Comparison of ENCODE assay signal across 14 mouse cellular contexts in genomic region chr9:103708514-103709173, GRCm38 (mm10). TPM values are rescaled to one million over a fixed set of nuclear protein-coding genes. Genes with fewer than 3 reads are reported as not detected.
DNase-seq lines count a peak whose midpoint lies in the region; ATAC-seq and TF ChIP-seq lines count a peak whose summit lies in the region.
"Had no signal": no experiment of that assay in that cellular context is flagged by ENCODE, and none has a peak within 500 bp of the region (broad histone marks: within the 10 kb centered on the region; RNA-seq: fewer than 3 reads in every experiment).

No protein-coding gene starts in this region.

- peaks cover 17% of the 10 kb centered on the region for H3K36me3 ChIP-seq in heart, embryonic 12.5 days
- no peaks in the 10 kb centered on the region for H3K36me3 ChIP-seq in limb, embryonic 14.5 days (ENCODE audit: control insufficient read depth, insufficient read depth, low read length)
- H3K36me3 ChIP-seq in spleen, adult 2 months (ENCODE audit: control insufficient read depth, insufficient read depth, low read length) = no peaks in the 10 kb centered on the region
- H3K36me3 ChIP-seq: stomach, embryonic 15.5 days had no signal

- TF ChIP-seq CTCF in spleen, adult 2 months (IDR thresholded peaks at IDR 0.05; ENCODE audit: extremely low read depth, insufficient read depth, insufficient read length, insufficient replicate concordance) = no peak

- H3K4me2 ChIP-seq in heart, embryonic 12.5 days = no peak overlapping the region
- no peak overlapping the region for H3K4me2 ChIP-seq in limb, embryonic 14.5 days (replicated peaks; ENCODE audit: low read depth, low read length, severe bottlenecking)
- H3K4me2 ChIP-seq: stomach, embryonic 15.5 days had no signal

- DNase-seq in heart, adult 18-20 months = no peak
- peak; percentile 26 for DNase-seq in CD4-positive helper T cell, adult 2 months (ENCODE audit: low read depth, low spot score)
- no peak for DNase-seq in limb, embryonic 14.5 days (ENCODE audit: low spot score)
- DNase-seq in spleen, adult 2 months (ENCODE audit: low read depth in 1 of 2, low spot score in 2 of 2) = peak; percentile 42 to 87
- DNase-seq in cerebellum, adult 8-10 months = no peak
- DNase-seq in retina, postnatal 1 day = no peak
- DNase-seq in adrenal gland, adult 18-20 months (ENCODE audit: low spot score in 2 of 2) = no peak
- DNase-seq: adrenal gland, adult 2 months; cerebellum, adult 9-11 months; kidney, adult 2 months; layer of hippocampus, postnatal 36 days had no signal

- H3K4me3 ChIP-seq in heart, embryonic 12.5 days = no peak overlapping the region
- no peak overlapping the region for H3K4me3 ChIP-seq in limb, embryonic 14.5 days (replicated peaks; ENCODE audit: low read length)
- H3K4me3 ChIP-seq in spleen, adult 2 months (ENCODE audit: extremely low read depth, insufficient read depth, insufficient read length) = peak overlapping the region; percentile 4; the same call in 1 of the 2 replicates
- H3K4me3 ChIP-seq: stomach, embryonic 15.5 days had no signal

- no peaks in the 10 kb centered on the region for H3K9me3 ChIP-seq in heart, embryonic 12.5 days (replicated peaks)
- H3K9me3 ChIP-seq in limb, embryonic 14.5 days (ENCODE audit: control insufficient read depth, low read length) = no peaks in the 10 kb centered on the region
- H3K9me3 ChIP-seq: stomach, embryonic 15.5 days had no signal

- ATAC-seq in heart, embryonic 12.5 days (ENCODE audit: insufficient number of reproducible peaks, low FRiP score) = no peak
- peak; percentile 47; the same call in 1 of the 2 replicates for ATAC-seq in limb, embryonic 14.5 days (ENCODE audit: low FRiP score, low read depth)

- H3K4me1 ChIP-seq in heart, embryonic 12.5 days (replicated peaks) = peaks cover 59% of the 10 kb centered on the region
- peaks cover 7% of the 10 kb centered on the region for H3K4me1 ChIP-seq in limb, embryonic 14.5 days (ENCODE audit: control insufficient read depth, insufficient read depth, low read length)
- H3K4me1 ChIP-seq in spleen, adult 2 months (ENCODE audit: control insufficient read depth, insufficient read depth, insufficient read length) = peaks cover 8% of the 10 kb centered on the region; the same call in 1 of the 2 replicates
- H3K4me1 ChIP-seq: stomach, embryonic 15.5 days had no signal

- WGBS in heart, embryonic 12.5 days = 61% methylated on average over 16 of the region's 16 CpGs
- WGBS in limb, embryonic 14.5 days = 51% methylated on average over 16 of the region's 16 CpGs
- WGBS in spleen, adult 2 months = 10% methylated on average over 16 of the region's 16 CpGs

- no peak overlapping the region for H3K9ac ChIP-seq in heart, embryonic 12.5 days
- no peak overlapping the region for H3K9ac ChIP-seq in limb, embryonic 14.5 days (ENCODE audit: low read depth, low read length, severe bottlenecking)
- H3K9ac ChIP-seq: stomach, embryonic 15.5 days had no signal

- no peak for TF ChIP-seq POLR2A in limb, embryonic 14.5 days (IDR thresholded peaks at IDR 0.05; ENCODE audit: borderline replicate concordance, extremely low read depth, insufficient read depth, insufficient read length)
- no peak; the same call in 1 of the 2 replicates for TF ChIP-seq POLR2A in spleen, adult 2 months (IDR thresholded peaks at IDR 0.05; ENCODE audit: low read depth, low read length)

- no peaks in the 10 kb centered on the region for H3K27me3 ChIP-seq in heart, embryonic 12.5 days (replicated peaks)
- no peaks in the 10 kb centered on the region for H3K27me3 ChIP-seq in limb, embryonic 14.5 days (ENCODE audit: control insufficient read depth, insufficient read depth, low read length)
- no peaks in the 10 kb centered on the region for H3K27me3 ChIP-seq in spleen, adult 2 months (ENCODE audit: control insufficient read depth, insufficient read depth, low read length)
- H3K27me3 ChIP-seq: stomach, embryonic 15.5 days had no signal

- H3K27ac ChIP-seq in heart, embryonic 12.5 days (ENCODE audit: poor library complexity, severe bottlenecking) = peak overlapping the region; percentile 17; the same call in 1 of the 2 replicates
- no peak overlapping the region for H3K27ac ChIP-seq in limb, embryonic 14.5 days (replicated peaks; ENCODE audit: low read depth, low read length)
- H3K27ac ChIP-seq in spleen, adult 2 months (ENCODE audit: insufficient read depth, low read length) = peak overlapping the region; percentile 62
- H3K27ac ChIP-seq: stomach, embryonic 15.5 days had no signal

RNA-seq across cellular contexts. Expression of gene Tmem108, which starts 53.0 kb away (rescaled TPM):
- 97.5 and 105 TPM in 2 replicates for polyA plus RNA-seq in heart, embryonic 12.5 days (2016; fragmentation: Nextera tagmentation; extraction: Ambion mirVana)
- total RNA-seq in heart, adult 18-20 months (2021) = 1 to 10 TPM; 3.0 to 3.9 TPM
- 8.9 and 12.6 TPM in 2 replicates for polyA plus RNA-seq in limb, embryonic 14.5 days (2012; rRNA removed)
- polyA plus RNA-seq in limb, embryonic 14.5 days (2014; fragmentation: Nextera tagmentation; extraction: Ambion mirVana) = 14.0 and 14.8 TPM in 2 replicates
- polyA plus RNA-seq in spleen, adult 2 months (2012; rRNA removed) = 2.2 and 3.7 TPM in 2 replicates
- total RNA-seq in adrenal gland, adult 18-20 months (2021) = 1 to 10 TPM; 3.7 TPM
- total RNA-seq: gastrocnemius, adult 8-10 months had no signal

Comparison
In these comparisons a context has a peak if more than half of its experiments do, and no peak if none do; other contexts are left out.
1. DNase-seq: peak in CD4-positive helper T cell, adult 2 months (single experiment) and spleen, adult 2 months (2 of 2); none in heart, adult 18-20 months (0 of 2), limb, embryonic 14.5 days (single experiment), cerebellum, adult 8-10 months (single experiment), retina, postnatal 1 day (single experiment) and adrenal gland, adult 18-20 months (0 of 2).